ENCODE assay signal across 7 mouse cellular contexts in the genomic region with DNA sequence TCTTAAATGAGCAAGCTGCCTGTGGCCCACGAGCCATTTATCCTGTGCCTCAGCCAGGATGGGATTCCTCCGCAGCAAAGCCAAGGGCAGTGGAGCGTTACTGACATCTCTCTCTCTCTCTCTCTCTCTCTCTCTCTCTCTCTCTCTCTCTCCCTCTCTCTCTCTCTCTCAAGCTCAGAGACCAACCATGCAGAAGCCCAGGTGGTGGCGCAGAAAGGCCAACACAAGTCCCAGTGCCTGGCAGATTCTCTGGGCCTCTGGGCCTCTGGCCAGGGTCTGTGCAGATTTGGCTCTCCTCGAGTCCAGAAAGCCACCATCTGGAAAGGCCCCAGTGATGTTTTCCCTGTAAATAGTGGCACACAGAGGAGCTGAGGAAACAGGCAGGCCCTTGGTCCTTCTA.
DNase-seq lines count a peak whose midpoint lies in the region; ATAC-seq and TF ChIP-seq lines count a peak whose summit lies in the region.

No protein-coding gene starts in this region.

- TF ChIP-seq CTCF in hindbrain, postnatal 0 days (IDR thresholded peaks at IDR 0.05; ENCODE audit: low read depth), result peak; percentile 46

- no peak overlapping the region for H3K9ac ChIP-seq in hindbrain, postnatal 0 days (replicated peaks; ENCODE audit: low read length)

- peak overlapping the region; percentile 41; the same call in 1 of the 2 replicates for H3K27ac ChIP-seq in hindbrain, postnatal 0 days

- no peaks in the 10 kb centered on the region for H3K4me1 ChIP-seq in hindbrain, postnatal 0 days (ENCODE audit: insufficient read depth, low read length)

- peak; percentile 92 for DNase-seq in adipocyte (ENCODE audit: low spot score)
- peak; percentile 52 for DNase-seq in cerebellum, adult 11-12 months
- peak; percentile 36 to 65 for DNase-seq in gastrocnemius, adult 8-10 months (ENCODE audit: low spot score in 2 of 2)
- peak; percentile 92 for DNase-seq in hindbrain, postnatal 0 days (ENCODE audit: low spot score)
- peak; percentile 43 to 55 for DNase-seq in left cerebral cortex, postnatal 25 days (ENCODE audit: low spot score in 2 of 2)
- DNase-seq in right cerebral cortex, postnatal 25 days, result peak; percentile 52
- no peak for DNase-seq in yolk sac, embryonic 10.5 days (ENCODE audit: low spot score)

- no peak overlapping the region for H3K4me2 ChIP-seq in hindbrain, postnatal 0 days (ENCODE audit: low read depth, low read length)

- H3K4me3 ChIP-seq in hindbrain, postnatal 0 days (ENCODE audit: low read length), result no peak overlapping the region

- no peaks in the 10 kb centered on the region for H3K36me3 ChIP-seq in hindbrain, postnatal 0 days (ENCODE audit: insufficient read depth, low read length)

- ATAC-seq in hindbrain, postnatal 0 days, result peak; percentile 93

- 20% methylated on average over 5 of the region's 5 CpGs for WGBS in hindbrain, postnatal 0 days

- no peaks in the 10 kb centered on the region for H3K27me3 ChIP-seq in hindbrain, postnatal 0 days (ENCODE audit: insufficient read depth, low read length)

- intact Hi-C loops in left cerebral cortex, postnatal 25 days (cut with DNase I), result loop anchor here (5.0 kb wide), 1 partner anchor 302 kb away; no protein-coding TSS in a partner anchor

- no peaks in the 10 kb centered on the region for H3K9me3 ChIP-seq in hindbrain, postnatal 0 days (ENCODE audit: low read length)
